Mouse (Mus musculus) brown adipose tissue, adult 24 weeks (tissue): ENCODE results near the gene Stk24. TPM values are rescaled to one million over a fixed set of nuclear protein-coding genes. Genes with fewer than 3 reads are reported as not detected.

Experiments used
- H3K27ac ChIP-seq: fragments of 200-500 bp; replicated peaks from 2 replicates; pipeline ENCODE4 v1.5.1; 2012; ENCODE audit warnings: low read depth, mild to moderate bottlenecking, low read length
- H3K4me1 ChIP-seq: fragments of 200-500 bp; 2 replicates; pipeline ENCODE4 v1.6.1; 2012; ENCODE audit warnings: low read length, mixed read lengths; ENCODE audit not compliant: control insufficient read depth, insufficient read depth, insufficient read length
- H3K4me3 ChIP-seq: fragments of 200-500 bp; 2 replicates; pipeline ENCODE4 v1.5.1; 2012; ENCODE audit warnings: low read depth, mild to moderate bottlenecking, low read length, moderate library complexity; ENCODE audit not compliant: insufficient read depth
- polyA plus RNA-seq: library from polyadenylated mRNA; stranded (reverse); fragments of >200 nt; gene quantifications from 2 replicates; pipeline ENCODE4 v1.2.4, GENCODE M21; 2012; ENCODE audit not compliant: missing spikeins, insufficient read depth, insufficient read length

Stk24 gene
- polyA plus RNA-seq, 1 experiment: 30.9 TPM

DNA sequence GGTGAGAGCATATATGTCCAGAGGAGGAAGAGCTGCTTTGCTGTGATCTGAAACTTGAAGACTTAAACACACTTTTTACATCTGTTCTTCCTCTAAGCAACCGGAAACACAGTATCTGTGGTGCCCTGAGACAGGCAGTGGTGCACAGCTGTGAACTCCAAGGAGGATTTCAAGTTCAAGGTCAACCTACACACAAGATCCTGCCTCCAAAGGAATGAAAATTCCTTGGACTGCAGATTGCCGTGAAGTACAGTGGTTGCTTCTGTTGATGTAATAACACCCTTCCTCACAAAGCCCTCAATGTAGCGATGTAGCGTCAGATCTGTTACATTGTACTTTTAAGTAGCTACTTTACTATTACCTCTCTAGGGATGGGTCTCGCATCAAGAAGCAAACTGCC lies 30.5 kb downstream of the Stk24 start:
- no peak overlapping the region for H3K27ac ChIP-seq
- peaks cover 72% of the 10 kb centered on the region for H3K4me1 ChIP-seq
- no peak overlapping the region for H3K4me3 ChIP-seq

GRCm38 (mm10) chr14:121348256-121348655 lies 31.6 kb downstream of the Stk24 start:
- Histone ChIP-seq H3K27ac (no peak overlapping the region), H3K4me3 (no peak overlapping the region), H3K4me1 (peaks cover 65% of the 10 kb centered on the region)

- Histone ChIP-seq H3K4me1 (peaks cover 55% of the 10 kb centered on the region), H3K4me3 (no peak overlapping the region), H3K27ac (no peak overlapping the region)
These were observed 32.7 kb downstream of the Stk24 start for GRCm38 (mm10) chr14:121347134-121347533.

GRCm38 (mm10) chr14:121346654-121347053 lies 33.2 kb downstream of the Stk24 start:
- Histone ChIP-seq H3K4me1 (peaks cover 53% of the 10 kb centered on the region), H3K27ac (no peak overlapping the region), H3K4me3 (no peak overlapping the region)

DNA sequence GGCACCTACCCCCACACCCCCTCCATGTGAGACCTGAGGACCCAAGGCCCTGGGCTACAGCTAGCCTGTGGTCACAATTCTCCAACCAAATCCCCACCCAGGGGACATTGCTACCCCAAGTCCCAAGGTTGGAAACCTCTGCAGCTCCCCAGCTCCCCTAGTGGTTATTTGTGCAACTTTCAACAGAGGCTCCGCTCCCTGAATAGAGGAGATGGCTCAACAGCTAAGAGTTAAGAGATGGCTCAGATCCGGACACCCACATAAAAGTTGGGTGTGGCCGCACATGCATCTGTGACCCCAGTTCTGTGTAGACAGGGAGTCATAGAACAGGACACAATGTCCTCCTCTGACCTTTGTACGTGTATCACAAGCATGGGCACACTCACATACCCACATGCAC lies 33.8 kb downstream of the Stk24 start:
- H3K27ac ChIP-seq: no peak overlapping the region
- H3K4me3 ChIP-seq: no peak overlapping the region
- H3K4me1 ChIP-seq: peaks cover 56% of the 10 kb centered on the region

GRCm38 (mm10) chr14:121344928-121345327 lies 34.9 kb downstream of the Stk24 start:
- peaks cover 66% of the 10 kb centered on the region for H3K4me1 ChIP-seq
- H3K27ac ChIP-seq: no peak overlapping the region
- H3K4me3 ChIP-seq: no peak overlapping the region

- no peak overlapping the region for H3K4me3 ChIP-seq
- H3K4me1 ChIP-seq: peaks cover 55% of the 10 kb centered on the region
- H3K27ac ChIP-seq: no peak overlapping the region
These were observed 36.9 kb downstream of the Stk24 start for GRCm38 (mm10) chr14:121342885-121343284.

DNA sequence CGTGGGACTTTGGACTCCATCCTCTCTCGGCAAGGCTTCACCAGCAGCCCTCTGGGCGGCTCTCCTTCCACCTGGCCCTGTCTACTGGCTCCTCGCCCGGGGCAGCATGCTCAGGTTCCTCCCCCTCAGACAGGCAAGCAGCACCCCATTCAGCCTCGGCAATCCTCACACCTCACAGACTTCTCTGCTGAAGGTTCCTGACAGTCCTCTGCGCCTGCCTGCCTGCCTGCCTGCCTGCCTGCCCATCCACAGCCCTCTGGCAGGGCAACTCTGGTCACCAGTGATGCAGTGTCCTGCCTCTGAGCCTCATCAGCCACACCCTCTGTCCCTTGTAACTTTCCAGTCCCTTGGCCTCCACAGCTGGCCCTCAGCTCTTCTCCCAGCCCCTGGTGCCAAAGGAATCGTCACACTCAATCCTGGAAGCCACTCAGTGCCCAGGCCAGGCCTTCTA lies 39.8 kb downstream of the Stk24 start:
- no peak overlapping the region for H3K27ac ChIP-seq
- H3K4me3 ChIP-seq: no peak overlapping the region
- peaks cover 31% of the 10 kb centered on the region for H3K4me1 ChIP-seq

DNA sequence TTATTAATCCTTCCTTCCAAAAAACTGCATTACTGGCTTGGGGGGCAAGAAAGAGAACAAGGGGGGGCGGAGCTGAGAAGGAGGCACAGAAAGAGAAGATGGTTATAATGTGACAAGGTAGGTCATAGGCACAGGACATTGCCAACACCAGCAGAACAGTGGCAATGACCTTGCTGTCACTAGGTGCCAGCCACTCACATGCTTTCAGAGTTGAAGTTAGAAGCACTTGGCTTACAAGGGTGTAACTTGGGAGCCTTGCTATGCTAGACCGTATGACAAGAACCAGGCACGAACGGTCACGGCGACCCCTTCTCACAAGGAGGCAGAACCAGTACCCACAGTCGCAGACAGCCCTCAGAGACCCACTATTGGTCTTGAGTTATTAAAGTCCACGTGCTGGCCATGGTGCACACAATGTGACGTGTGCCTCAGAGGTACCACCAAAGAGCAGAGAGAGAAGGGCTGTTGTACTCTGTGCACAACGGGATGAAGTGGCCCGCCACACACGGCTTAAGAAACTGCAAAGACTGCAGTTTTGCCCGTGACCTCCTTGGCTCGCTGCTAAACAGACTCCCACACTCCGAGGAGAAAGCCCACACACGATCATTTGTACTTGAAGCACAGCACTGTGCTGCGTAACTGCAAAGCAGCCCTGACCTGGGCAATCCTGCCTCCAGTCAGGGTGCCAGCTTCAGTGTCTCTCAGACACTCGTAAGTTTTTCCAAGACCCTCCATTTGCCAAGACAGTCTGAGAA lies 40.8 kb downstream of the Stk24 start:
- no peak overlapping the region for H3K27ac ChIP-seq
- no peak overlapping the region for H3K4me3 ChIP-seq
- peaks cover 29% of the 10 kb centered on the region for H3K4me1 ChIP-seq

- peaks cover 36% of the 10 kb centered on the region for H3K4me1 ChIP-seq
- no peak overlapping the region for H3K4me3 ChIP-seq
- no peak overlapping the region for H3K27ac ChIP-seq
These were observed 49.8 kb downstream of the Stk24 start for GRCm38 (mm10) chr14:121330090-121330408.

GRCm38 (mm10) chr14:121329401-121330089 lies 50.3 kb downstream of the Stk24 start:
- H3K4me3 ChIP-seq: no peak overlapping the region
- peaks cover 38% of the 10 kb centered on the region for H3K4me1 ChIP-seq
- no peak overlapping the region for H3K27ac ChIP-seq

- H3K4me3 ChIP-seq: no peak overlapping the region
- H3K27ac ChIP-seq: no peak overlapping the region
- peaks cover 39% of the 10 kb centered on the region for H3K4me1 ChIP-seq
These were observed 50.9 kb downstream of the Stk24 start for GRCm38 (mm10) chr14:121328878-121329277.

DNA sequence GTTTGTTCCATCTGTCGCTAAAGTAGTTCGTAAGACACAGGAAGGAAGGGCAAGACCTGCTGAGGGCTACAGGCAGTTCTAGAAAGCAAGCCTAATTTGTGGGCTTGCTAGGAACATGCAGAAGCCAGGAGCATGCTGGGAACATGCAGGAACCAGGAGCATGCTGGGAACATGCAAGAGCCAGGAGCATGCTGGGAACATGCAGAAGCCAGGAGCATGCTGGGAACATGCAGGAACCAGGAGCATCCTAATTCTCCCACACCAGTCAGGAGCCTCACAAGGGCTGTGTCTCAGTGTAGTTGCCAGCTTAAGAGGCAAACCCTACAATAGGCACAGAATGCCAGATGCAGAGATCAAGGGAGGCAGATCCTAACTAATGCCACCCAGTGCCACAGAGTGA lies 53.4 kb downstream of the Stk24 start:
- peaks cover 46% of the 10 kb centered on the region for H3K4me1 ChIP-seq
- H3K4me3 ChIP-seq: no peak overlapping the region

DNA sequence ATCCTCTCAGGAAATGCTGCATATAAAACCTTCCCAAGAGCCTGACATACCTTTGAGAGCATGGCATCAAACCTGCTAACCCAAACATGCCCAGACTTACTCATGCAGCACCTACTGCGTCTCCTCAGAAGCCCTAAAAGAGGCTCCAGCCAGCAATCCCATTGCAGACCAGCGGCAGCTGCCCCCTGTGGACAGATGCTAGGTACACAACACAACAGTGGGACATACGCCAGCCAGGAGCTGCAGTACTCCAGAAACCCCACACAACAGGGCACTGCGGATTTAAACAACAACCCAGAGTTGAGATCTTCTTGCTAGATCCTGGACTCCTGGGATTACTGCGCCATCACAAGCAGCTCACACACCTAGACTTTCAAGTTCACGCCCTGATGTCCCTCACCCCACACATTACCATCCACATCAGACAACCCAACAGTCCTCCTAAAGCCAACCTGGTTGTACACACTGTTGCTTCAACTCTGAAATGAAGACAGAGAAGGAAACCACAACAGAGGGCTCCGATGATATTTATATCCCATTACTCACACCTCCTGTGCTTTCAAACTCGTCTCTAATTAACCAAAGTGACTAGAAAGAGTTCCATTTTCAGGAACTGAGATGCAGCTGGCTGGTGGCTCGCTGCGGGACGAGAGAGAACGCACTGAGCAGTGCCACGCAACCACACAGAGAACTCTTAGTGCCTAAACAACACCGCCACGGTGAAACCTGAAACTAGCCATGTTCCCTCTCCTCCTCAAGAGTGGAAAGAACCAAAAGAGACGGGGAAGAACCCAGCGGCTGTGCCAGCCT lies 55.1 kb downstream of the Stk24 start:
- peaks cover 44% of the 10 kb centered on the region for H3K4me1 ChIP-seq
- no peak overlapping the region for H3K4me3 ChIP-seq
- no peak overlapping the region for H3K27ac ChIP-seq

More for the DNA sequence above, 53.4 kb downstream of the Stk24 start:
- no peak overlapping the region for H3K27ac ChIP-seq

DNA sequence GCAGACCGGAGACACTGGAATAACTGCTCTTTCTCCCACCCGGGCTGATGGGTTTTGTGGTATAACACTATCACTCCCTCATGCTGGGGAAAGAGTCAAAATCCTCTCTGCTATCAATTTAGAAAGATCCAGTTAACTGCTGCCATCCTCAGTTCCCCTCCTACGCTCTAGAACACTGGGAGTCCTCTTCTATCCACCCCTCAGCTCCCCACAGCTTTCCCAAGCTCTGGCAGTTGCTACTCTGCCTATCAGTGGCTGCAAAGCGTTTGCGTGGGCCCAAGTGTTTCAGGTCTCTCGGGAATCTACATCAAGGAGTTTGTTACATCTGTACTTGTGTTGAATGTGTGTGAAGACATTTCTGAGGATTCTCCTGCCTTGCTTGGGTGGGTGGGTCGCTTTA lies 57.2 kb downstream of the Stk24 start:
- peaks cover 30% of the 10 kb centered on the region for H3K4me1 ChIP-seq
- no peak overlapping the region for H3K4me3 ChIP-seq
- H3K27ac ChIP-seq: no peak overlapping the region
